Mouse (Mus musculus) neutrophil, adult 5-6 weeks (primary cell): ENCODE data around the gene Tlcd1. TPM values are rescaled to one million over a fixed set of nuclear protein-coding genes. Genes with fewer than 3 reads are reported as not detected.
"Not testable (repeated sequence)": the region's sequence is repeated elsewhere in the genome, so short reads cannot be mapped to it uniquely, and the experiment has no call there.

ENCODE experiments used
- ATAC-seq: fragments of 151-379, 151-347 bp; 2 replicates; pipeline ENCODE4 v1.8.0; 2017; ENCODE audit warnings: mild to moderate bottlenecking, moderate TSS enrichment; ENCODE audit not compliant: insufficient number of reproducible peaks, poor library complexity, low FRiP score, severe bottlenecking; ENCODE audit errors: extremely low read depth
- total RNA-seq: library from RNA; stranded (forward); fragments of 200-1000 nt; gene quantifications from 2 replicates; pipeline ENCODE4 v1.2.3, GENCODE M21; 2017

Gene Tlcd1
- total RNA-seq, 1 experiment from 2014 or later = 5.4 TPM

- no peak for ATAC-seq
Observed at GRCm38 (mm10) chr11:78174506-78174905, 2.0 kb upstream of the Tlcd1 start.

DNA sequence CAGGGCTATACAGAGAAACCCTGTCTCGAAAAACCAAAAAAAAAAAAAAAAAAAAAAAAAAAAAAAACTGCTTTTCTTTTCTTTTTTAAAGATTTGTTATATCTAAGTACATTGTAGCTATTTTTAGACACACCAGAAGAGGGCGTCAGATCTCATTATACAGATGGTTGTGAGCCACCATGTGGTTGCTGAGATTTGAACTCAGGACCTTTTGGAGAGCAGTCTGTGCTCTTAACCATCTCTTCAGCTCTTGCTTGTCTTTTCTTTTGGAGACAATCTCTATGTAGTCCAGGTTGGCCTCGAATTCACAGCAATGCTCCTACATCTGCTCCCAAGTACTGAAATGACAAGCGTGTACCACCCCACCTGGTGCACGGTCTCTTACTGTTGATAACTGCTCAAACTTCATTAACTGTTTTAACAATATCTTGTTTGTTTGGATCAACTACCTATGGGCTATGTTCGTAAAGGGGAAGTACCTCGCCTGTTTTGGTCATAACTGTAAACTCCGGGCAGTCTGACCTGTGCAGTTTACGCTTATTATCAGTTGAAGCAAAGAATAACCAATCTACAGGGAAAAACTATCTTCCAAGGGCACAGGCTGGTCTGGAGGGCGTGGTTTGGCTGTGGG lies 625 bp upstream of the Tlcd1 start:
- ATAC-seq = no peak

GRCm38 (mm10) chr11:78176905-78177331 lies 407 bp downstream of the Tlcd1 start:
- no peak for ATAC-seq

DNA sequence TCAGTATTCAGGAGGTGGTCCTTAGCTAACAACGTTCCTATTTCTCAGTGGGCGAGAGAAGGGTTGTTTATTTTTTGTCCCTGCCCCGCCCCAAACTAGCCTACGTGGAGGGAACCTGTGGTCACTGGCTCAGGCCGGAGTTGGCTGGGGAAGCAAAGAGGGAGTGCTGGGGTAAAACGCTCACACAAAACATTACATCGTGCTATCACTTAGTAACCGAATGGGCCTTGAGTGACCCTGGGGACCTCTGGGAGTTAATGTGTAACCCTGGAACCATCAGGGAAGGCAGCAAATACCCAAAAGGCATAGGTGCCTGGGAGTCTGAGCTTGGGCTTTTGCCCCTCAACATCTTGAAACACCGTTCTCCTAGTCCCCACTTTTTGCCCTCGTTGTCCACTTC lies 926 bp downstream of the Tlcd1 start:
- ATAC-seq = no peak

DNA sequence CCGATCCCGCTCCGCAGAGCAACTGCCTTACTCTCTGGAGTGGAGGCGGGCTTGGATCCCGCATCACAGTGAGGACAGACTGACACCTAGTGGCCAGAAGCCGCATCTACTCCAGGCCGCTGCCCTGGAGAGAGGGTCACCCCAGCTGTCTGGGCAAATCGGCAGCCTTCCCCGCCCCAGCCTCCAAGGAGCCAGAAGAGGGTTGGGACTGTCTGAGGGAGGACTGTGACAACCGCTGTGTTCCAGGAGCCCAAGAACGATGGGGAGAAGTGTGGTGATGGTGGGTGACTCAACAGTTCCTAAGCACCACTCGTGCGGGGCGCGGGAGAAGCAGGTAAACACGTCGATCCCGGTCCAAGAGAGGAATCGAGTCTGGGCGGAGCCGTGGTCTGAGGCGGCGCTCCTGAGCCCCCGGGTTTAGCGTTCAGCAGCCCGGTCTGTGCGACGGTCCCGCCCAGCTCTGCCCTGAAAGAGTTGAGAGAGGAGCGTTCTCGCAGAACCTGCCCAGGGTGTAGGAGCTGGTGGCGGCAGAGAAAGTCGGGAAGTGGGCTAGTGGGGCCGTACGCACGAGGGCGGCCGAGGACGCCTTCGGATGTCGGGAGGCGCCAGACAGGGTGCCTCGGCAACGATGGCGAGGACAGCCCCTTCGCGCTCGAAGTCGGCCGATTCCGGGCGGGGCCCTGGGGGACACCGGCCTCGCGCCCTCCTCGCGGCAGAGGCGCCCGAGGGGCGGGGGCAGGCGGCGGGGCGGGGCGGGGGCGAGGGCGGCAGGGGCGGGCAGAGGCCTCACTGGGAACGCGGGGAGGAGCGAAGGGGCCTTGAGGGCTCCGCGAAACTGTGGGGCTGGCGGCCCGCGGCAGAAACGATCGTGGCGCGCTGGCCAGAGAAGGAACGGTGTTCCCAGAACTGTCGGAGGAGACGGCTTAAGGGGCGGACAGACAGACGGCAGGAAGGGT lies 1.7 kb downstream of the Tlcd1 start:
- ATAC-seq = peak; percentile 83

DNA sequence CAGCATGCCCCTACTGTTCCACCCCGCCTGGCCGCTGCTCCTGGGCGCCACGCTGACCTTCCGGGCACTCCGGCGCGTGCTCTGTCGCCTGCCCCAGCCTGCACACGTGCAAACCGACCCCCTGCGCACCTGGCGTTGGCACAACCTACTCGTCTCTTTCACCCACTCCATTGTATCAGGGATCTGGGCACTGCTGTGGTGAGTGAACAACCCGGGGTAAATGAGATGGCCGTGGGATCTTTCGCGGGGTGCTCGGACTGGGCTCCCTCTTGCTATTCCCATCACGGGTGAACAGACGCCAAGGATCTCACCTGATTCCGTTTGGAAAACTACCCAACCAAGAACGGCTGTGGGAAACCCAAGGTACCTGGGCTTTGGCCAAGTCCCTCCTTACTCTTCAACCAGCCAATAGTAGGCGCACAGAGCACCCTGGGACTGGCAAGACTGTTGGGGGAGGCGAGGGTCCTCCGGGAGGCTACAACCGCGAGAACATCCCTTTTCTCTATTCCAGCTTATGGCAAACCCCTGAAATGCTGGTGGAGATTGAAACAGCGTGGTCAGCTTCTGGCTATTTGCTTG lies 2.4 kb downstream of the Tlcd1 start:
- no peak for ATAC-seq

DNA sequence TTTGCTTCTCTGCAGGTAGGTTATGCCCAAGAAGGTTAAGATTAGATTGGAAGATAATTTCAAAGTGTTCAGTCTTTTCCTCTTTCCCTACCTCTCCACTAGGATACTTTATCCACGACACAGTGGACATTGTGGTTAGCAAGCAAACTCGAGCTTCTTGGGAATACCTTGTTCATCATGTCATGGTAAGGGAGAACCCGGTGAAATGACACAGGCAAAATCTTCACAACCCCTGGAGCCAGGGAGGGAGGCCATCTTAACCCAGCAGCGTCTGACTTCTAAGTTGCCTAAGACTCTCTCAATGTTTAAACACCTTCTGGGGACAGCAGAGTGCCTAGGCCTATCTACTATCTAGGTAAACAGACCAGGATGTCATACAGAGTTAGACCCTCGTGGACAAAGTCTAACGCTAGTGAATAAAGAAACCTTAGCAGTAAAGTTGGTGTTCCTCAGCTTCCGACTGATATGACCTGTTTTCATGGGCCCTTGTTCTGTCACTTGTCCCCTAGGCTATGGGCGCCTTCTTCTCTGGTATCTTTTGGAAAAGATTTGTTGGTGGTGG lies 3.0 kb downstream of the Tlcd1 start:
- ATAC-seq = no peak

- no peak for ATAC-seq
Observed at GRCm38 (mm10) chr11:78180081-78180761, 3.7 kb downstream of the Tlcd1 start.

DNA sequence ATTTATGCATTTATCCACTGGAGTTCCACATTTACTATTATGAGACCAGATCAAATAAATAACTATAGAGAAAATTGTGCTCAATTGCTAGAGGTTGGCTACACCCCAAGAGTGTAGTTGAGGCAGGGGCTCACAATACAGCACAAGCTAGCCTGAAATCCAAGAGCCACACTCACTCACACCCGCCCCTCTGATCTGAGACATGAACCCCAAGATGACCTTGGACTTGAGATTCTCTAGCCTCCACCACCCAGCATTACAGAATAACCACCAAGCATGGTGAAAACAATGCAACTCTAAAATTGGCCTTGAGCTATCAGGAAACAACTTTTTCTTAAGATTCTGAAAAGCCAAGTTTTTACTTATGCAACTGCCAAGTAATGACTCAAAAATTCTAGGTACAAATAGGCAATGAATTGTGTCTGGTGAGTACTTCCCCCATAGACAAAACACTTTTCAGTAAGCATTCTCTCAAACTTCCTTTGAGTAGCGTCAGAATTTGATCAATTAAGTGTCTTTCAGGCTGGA lies 5.4 kb downstream of the Tlcd1 start:
- no peak for ATAC-seq

DNA sequence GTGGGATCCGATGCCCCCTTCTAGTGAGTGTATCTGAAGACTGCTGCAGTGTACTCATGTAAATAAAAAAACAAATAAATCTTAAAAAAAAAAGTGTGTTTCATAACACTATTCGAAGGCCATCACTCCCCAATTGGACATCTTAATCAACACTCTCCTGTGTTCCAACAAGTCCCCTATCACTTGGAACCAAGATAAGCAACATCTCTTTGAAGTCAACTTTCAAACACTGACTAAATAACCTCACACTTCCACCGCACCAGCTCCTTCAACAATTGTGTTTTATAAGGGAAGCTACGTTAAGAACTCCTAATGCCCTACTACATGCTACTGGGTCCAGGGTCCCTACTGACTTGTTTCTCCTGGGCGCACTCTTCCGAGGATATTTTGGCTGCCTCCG lies 5.9 kb downstream of the Tlcd1 start:
- ATAC-seq = no peak

DNA sequence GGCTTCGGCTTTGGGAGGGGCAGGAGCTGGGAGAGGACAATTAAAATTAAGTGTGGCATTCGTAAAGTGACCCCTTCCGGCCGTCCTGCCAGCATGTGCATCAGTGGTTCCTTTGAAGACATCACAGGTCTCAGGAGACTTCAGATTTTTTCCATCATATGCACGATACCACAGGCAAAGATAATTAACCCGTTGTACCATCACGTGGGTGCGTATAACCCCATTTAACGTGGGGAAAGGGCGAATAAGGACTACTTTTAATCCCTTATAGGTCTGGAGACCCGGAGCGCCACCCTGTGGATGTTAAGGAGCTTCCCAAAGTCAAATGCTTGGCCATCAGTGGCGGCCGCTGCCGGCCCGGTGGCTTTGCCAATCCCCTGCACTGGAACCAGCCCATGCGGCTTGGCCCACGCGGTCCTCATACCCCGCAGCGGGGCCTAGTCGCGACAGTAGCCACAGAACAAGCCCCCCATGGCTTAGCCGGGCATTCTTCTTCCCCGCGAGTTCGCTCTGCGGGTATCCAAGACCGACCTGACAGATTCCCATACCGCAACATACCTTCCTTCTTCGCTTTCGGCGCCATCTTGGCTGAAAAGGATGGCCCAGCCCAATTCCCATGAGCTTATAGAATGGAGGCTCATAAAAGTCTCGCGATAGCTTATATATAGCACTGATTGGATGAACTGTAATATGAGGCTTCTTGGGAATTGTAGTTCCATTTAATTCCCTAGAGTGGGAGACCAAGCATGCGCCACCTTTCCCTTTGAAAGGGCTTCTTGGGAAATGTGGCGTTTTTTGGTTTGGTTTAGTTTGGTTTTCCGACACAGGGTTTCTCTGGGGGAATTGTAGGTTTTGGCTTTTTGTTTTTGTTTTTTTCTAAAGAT lies 6.7 kb downstream of the Tlcd1 start, which contains the start of gene Rpl23a:
Gene Rpl23a (minus strand): TSS at position 624 of the 884 bp plus-strand sequence.
- peak; percentile 96 for ATAC-seq

DNA sequence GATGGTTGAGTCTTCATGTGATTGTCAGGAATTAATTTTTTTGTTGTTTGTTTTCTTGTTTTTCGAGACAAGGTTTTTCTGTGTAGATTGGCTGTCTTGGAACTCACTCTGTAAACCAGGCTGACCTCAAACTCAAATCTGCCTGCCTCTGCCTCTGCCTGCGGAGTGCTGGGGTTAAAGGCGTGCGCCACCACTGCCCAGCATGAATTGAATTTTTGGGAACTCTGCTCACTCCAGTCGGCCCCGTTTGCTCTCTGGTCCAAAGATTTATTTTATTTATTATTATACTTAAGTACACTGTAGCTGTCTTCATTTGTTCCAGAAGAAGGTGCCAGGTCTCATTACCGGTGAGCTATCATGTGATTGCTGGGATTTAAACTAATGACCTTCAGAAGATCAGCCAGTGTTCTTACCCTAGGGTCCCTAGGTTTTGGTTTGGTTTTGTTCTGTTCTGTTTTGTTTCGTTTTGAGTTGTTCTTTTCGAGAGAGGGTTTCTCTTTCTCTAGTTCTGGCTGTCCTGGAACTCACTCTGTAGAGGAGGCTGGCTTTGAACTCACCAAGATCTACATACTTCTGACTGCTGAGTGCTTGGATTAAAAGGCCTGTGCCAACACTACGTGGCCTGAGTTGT lies 7.5 kb downstream of the Tlcd1 start:
- ATAC-seq = no peak

- not testable (repeated sequence) for ATAC-seq
Observed at GRCm38 (mm10) chr11:78184702-78185101, 8.2 kb downstream of the Tlcd1 start.

DNA sequence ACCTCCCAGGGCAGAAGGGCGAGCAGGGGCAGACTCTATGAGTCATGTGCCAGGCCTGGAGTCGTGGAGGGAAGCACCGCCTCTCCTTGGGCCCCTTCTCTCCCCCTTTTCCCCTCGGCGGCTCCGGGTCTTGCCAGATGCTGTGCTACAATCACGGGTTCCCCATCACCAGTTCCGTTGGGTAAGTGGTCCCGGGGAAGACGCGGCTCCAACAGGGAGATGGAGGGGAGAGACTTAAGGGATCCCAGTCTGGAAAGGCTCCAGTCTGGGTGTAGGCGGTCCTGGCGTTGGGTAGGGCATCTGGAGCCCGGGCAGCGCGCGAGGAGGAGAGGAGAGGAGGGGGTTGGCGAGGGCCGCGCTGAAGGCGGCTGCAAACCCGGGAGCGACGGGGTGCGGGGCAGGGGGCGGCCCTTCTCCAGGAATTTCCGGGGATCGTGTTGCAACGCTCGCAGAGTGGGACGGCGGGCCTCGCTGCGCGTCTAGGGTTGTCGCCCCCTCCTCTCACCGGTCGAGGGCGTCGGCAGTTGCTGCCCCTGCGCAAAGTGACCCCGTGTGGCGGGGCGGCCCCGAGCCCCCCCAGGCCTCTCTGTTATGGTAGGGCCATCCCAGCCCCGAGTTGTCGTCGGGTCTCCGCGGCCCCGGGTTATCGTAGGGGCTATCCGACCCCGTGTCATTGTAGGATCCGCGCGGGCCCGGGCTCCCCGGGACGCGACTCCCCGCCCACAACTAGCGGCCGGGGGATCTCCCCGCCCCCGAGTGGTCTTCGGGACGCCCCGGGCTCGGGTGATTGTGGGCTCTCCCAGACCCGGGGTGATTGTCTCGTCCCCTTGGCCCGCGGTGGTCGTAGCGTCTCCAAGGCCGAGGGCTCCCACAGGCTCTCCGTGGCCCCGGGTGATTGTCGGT lies 12.1 kb downstream of the Tlcd1 start, which contains the start of gene Rab34:
Gene Rab34 (plus strand): TSS at position 100 of the 903 bp plus-strand sequence.
- no peak for ATAC-seq

DNA sequence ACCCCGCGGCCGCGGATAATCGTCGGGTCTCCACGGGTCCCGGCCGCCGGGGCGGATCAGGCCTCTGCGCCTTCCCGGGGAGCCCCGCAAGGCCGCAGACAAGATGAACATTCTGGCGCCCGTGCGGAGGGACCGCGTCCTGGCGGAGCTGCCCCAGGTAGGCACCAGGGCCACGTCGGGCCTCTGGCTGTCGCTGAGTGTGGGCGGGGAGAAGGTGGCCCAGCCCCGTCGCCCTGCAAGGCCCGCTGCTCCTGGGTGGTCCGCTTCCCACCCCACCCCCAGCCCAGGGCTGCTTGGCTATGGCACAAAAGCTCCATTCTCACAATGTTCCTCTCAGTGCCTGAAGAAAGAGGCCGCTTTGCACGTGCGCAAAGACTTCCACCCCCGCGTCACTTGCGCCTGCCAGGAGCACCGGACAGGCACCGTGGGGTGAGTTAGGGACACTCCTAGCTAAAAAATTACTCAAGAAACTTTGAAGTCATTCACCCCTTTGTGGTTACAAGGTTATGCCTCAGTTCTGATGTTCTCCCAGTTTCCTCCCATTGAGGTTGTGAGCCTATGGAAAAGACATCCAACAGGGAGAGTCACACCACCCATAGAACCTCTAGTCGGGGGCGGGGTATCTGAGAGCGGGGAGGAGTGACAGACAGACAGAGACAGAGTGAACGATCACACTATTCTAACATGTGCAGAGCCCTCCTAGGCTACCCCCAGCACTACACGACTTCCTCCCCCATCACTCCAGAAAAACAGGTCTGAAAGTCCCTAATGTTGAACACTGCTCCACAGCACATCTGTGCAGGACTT lies 12.9 kb downstream of the Tlcd1 start:
- ATAC-seq = 0 out of 2 replicates have a peak, but pooled peaks have one; percentile 6
